Mouse (Mus musculus) spleen, postnatal 4 days (tissue): ENCODE results near the gene 4930550C14Rik.

Source experiments
- DNase-seq, 2 experiments: peaks; one replicate each; pipeline ENCODE4 v3.0.0; 2022; ENCODE audit warnings: low spot score in 2 of 2

The 4930550C14Rik gene

GRCm38 (mm10) chr9:53404050-53404752 is 2.1 kb downstream of the 4930550C14Rik start:
- no peak for DNase-seq

DNA sequence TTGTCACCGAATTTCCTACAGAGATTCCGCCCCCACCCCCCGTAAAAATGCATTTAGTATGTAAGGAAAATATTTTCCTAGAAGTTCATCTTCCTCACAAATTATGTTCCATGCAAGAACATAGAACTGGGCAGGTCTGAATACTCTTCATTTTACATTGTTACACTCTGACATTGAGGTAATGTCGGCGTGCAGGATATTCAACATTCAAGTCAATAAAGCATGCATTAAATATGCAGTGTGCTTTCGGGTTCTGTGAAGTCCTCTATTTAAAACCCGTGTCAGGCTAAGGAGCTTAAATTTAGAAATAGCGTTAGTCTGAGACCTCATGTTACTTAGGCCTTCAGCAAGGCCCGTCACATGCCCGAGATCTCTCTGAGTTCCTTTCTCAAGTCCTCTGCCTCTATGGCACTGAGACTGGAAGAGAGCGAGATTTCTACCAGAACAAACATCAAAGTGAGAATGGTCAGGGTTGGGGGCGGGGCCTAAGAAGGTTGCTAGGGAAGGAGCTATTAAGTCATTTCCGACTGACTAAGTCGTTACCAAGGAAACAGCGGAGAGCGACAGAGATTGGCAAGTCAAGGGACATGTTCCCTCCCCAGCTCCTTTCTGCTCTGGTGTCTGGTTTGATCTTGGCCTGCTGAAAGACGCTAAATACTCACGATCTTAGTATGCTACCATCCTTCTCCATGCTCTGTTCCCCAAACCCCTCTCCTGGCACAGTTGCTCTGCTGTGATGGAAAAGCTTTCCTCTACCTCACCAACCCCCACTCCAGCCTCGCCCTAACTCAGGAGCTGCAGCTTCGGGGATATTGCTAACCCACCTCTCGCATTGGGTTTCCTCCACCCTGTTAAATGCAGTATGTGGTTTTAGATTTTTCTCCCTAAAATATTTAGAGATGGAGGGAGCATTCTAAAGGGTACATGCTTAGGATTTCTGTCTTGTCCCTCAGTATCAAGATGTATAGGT is 2.9 kb downstream of the 4930550C14Rik start:
- DNase-seq, result peak; percentile 68 to 79

DNA sequence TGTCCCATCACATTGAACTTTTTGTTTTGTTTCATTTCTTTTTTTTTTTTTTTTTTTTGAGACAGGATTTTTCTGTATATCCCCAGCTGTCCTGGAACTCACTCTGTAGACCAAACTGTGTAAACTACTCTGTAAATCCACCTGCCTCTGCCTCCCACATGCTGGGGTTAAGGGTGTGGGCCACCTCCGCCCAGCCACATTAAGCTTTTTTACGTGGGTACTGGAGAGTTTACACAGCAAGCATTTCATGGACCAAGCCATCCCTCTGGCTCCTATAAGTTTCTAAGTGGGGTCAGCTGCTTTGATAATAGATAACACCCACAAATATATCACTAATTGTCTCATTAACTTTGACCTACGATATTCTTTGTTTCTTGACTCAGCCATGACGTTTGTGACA is 6.4 kb downstream of the 4930550C14Rik start:
- DNase-seq, result peak in 1 of 2 experiments; percentile 30

DNA sequence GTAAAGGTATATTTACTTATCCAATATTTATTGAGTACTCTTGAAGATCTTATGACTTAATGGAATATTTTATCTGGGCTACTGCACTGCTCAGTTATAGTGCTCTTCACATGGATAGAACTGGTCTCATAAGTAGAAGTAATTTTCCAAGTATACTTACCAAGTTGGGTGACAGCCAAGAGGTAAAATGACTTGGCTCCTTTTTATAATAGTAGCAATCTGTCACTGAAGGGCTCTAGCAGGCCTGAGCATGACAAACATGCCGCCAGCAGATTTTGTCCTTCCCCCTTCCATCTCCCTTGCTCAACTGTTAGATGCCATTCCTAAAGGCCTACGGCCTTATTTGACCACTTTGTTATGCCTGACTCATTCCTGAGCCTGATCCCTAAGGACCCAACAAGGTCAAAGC is 6.8 kb downstream of the 4930550C14Rik start:
- no peak for DNase-seq

GRCm38 (mm10) chr9:53409427-53409826 is 7.3 kb downstream of the 4930550C14Rik start:
- DNase-seq, result no peak

DNA sequence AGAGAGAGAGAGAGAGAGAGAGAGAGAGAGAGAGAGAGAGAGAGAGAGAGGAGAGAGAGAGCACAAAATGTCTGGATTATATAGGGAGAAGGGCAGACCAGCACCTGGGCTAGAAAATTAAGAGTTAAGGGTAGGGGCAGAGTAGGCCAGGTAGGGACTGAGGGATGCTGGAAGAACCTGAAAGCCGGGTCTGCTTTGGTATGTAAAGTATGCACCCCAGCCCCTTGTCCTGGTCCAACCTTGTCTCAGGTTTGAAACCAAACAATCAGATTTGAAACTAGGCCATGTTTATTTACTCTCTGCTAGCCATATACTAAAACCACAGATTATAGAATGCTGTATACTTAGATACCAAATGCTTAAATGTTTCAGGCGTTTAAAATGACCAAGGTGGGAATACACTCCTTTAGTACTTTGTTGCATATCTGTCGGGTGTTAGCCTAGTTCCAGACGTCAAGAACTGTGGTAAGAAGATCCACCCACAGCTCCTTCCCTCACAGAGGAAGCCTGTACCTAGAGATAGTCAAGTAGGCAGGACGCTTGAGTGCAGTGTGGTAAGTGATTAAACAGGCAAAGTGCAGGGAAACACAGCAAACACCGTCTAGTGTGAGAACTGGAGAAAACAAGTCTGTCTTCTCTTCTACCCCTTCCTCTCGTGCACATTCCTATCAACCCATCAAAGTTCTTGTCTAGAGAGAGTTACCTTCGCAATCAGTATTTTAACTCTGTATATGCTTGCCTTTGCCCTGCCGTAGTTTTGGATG is 20.2 kb downstream of the 4930550C14Rik start:
- no peak for DNase-seq

DNA sequence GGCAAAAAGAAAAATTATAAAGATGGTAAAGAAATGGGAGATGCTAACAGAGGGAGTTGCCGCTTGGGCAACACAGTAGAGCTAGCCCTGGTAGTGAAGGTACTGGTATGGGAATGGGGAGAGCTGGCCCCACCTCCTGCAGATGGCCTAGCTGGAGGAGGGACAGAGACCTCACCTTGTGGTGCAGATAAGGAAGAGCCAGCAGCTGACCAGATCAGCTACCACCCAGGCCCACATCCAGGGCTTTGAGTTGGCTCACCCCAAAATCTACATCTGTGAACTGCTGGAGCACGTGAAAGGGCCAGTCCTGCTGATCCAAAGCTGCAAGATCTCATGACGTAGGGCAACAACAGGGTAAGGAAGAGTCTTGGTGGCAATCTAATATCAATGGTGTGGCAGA is 24.6 kb downstream of the 4930550C14Rik start:
- no peak for DNase-seq

DNA sequence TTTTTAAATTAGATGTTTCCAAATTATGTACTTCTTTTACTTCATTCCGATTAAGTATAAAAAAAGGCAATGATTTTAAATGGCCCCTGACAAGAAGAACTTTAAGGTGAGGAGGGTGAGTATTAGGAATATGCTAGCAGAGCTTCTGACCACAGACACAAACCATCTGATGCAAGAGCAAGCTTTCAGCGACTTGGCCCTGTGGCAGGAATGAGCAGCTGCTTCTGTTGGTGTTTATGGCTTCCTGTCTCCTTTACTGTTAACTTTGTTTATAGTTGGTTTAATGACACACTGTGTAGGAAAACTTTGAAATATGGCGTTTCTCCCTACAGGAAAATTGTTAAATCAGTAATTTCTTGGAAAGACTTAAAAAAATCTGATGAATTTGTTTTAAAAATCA is 25.5 kb downstream of the 4930550C14Rik start:
- DNase-seq, result no peak

DNA sequence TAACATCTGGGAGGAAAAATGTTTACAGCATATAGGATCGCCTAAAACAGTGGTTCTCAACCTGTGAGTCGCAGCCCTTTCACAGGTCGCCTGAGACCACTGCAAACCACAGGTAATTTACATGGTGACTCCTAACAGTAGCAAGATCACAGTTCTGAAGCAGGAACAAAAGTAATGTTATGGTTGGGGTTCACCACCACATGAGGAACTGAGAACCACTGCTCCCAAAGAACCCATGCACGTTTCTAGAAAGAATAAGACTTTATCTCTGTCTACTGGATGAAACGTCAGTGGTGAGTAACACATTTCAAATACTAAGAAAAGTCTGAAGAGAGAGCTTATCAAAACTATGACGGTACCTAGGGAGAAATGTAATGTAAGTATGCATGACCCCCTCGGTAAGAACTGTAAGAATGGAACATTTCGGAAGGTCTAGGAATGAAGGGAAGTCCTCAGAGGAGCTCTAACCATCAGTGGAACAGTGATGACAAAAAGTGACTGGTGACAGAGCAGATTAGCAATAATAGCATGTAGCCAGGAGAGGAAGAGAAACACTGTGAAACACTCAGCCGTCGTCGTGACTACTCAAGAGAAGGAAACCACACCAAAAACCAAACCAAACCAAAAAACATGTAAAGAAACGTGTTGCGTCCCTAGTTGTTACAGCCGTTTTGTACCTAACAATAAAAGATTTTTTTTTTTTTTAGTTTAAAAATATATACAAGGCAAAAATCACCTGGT is 33.9 kb downstream of the 4930550C14Rik start:
- DNase-seq, result no peak

DNA sequence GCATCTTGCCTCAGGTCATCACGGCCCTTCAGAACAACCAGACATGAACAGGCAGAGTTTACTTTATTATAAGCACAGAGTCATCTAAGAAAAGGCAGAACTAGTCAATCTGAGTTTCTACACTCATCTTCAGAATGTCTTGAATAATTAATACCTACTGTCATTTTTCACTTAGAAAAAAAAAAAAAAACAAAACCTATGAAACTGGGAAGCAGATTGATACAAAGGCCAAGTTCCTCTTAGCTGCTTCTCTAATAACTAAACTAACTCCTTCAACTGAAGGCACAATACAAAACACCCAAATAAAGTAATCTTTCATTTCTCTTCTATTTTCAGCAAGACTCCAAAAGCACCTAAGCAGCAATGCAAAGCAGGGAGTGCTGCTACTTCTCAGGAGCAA is 48.5 kb downstream of the 4930550C14Rik start:
- no peak for DNase-seq

GRCm38 (mm10) chr9:53452038-53452437 is 49.9 kb downstream of the 4930550C14Rik start:
- DNase-seq, result no peak

GRCm38 (mm10) chr9:53472806-53473518 is 70.8 kb downstream of the 4930550C14Rik start:
- no peak for DNase-seq
